Mouse (Mus musculus): Measurements from ENCODE around the gene Enpep.

DNA sequence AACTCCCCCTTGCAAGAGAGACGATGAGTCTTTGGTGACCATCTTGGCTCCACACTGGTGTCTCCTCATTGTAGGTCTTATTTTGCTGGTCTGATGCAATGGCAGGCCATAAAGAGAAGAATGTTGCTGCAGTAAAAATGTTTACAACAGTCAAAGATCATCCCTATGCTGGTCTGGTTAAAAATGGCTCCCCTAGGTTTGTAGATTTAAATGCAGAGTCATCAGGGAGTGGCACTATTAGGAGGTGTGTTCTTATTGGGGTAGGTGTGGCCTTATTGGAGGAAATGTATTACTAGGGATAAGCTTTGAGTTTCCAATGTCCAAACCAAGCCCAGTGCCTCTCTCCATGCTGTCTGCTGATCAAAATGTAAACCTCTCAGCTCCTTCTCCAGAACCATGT is 10.2 kb upstream of the Enpep start:
- no peak for TF ChIP-seq ZC3H11A (IDR thresholded peaks at IDR 0.05; ENCODE audit: borderline replicate concordance, low read depth, low read length)
- TF ChIP-seq MAFK (IDR thresholded peaks at IDR 0.05; ENCODE audit: insufficient read depth, low read depth, low read length), result no peak
